Mouse (Mus musculus) megakaryocyte, adult 5-6 weeks (primary cell): ENCODE measurements around the gene Hist1h2ae. TPM values are rescaled to one million over a fixed set of nuclear protein-coding genes. Genes with fewer than 3 reads are reported as not detected.
"Not testable (repeated sequence)": the region's sequence is repeated elsewhere in the genome, so short reads cannot be mapped to it uniquely, and the experiment has no call there.

Experiments
- ATAC-seq: 2 replicates; pipeline ENCODE4 v1.8.0; 2016; ENCODE audit warnings: mild to moderate bottlenecking, inconsistent platforms; ENCODE audit not compliant: poor library complexity, severe bottlenecking
- total RNA-seq, 2 experiments: library from RNA; stranded (forward) in 1 of 2; stranded (reverse) in 1 of 2; fragments of 153-499, 151-499 nt in 1 of 2; fragments of 221-1000, 200-1000 nt in 1 of 2; gene quantifications; 2 replicates each; pipeline versions ENCODE4 v1.2.3 to v1.2.4; 2015 to 2017

The Hist1h2ae gene
- total RNA-seq, 2 experiments from 2014 or later, result 9.0 to 272 TPM

DNA sequence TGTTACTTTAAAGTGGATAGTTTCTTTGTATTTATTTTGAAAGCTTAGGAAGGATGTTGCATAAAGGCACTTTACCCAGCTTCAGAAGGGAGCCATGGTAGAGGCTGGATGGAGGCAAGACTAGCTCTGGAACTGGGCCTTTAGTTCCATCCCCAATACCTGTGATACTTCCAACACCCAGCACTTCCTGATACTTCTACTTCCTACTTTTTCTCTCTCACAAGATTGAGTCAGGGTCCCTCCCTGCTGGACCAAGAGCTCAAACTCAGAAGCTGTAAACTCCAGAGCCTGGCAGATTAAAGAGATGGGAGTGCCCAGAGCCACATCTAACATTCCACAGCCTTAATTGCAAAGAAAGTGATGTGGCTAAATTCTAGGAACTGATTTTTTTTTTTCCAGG is 13.3 kb upstream of the Hist1h2ae start:
- no peak for ATAC-seq

DNA sequence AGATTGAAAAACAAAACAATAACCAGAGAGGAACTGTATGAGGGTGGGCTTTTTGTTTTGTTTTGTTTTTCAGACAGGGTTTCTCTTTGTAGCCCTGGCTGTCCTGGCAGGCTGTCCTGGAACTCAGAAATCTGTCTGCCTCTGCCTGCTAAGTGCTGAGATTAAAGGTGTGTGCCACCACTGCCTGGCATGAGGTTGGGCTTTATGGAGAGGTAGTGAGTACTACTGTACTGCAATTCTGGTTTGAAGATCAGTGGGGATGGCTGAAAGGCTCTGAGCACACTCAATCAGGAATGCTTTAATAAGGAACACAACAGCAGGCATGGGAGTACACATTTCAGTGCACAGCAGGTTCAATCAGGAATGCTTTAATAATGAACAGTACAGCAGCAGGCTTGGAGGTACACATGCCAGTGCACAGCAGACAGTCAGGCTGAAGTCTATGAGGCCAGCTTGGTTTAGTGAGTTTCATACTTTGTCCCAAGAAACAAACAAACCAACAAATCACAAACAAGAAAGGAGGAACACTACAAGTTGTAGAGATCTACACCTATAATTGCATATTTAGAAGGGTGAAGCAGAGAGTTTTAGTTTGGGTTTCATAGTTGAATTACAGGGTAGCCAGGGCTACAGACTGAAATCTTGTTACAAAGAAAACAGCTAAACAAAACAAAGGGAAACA is 12.5 kb upstream of the Hist1h2ae start:
- no peak for ATAC-seq

DNA sequence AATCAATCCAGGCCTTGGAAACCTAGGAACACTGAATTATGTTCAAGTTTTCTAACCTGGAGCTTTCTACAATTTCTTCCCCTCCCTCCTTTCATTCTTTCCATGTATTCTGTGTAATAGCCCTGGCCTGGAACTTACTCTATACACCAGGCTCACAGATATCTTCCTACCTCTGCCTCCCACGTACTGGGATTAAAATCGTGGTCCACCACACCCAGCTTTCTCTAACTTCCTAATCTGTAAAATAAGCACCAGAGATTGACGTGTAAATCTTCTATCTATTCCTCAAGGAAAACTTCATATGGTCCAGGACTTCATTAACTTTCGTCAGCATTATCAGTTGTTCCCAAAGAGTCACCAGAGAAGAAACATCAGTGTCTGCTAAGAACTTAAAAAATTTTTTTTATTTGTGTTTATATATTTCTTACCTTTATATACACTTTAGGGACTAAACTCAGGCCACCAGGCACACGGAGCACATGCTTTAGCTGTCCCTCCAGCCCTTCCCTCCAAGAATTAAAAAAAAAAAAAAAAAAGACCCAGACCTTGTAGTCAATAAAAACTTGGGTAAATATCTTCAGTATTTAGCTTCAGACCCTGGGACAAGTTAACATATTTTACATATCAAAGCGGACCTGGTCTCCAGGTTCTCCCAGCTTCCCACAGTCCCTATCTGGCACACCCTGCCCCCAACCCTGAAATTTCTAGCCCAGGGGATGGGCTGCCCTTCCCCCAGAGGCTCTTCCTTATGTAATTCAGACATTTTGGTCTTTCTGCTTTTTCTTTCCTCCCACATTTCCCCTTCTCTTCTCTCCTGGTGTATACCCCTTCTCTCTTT is 11.4 kb upstream of the Hist1h2ae start:
- no peak for ATAC-seq

- peak; percentile 72 for ATAC-seq
Observed at GRCm38 (mm10) chr13:23581408-23582218, 10.6 kb upstream of the Hist1h2ae start, which contains the start of gene Hist1h4d. Hist1h4d (plus strand) TSS chr13:23581598.

DNA sequence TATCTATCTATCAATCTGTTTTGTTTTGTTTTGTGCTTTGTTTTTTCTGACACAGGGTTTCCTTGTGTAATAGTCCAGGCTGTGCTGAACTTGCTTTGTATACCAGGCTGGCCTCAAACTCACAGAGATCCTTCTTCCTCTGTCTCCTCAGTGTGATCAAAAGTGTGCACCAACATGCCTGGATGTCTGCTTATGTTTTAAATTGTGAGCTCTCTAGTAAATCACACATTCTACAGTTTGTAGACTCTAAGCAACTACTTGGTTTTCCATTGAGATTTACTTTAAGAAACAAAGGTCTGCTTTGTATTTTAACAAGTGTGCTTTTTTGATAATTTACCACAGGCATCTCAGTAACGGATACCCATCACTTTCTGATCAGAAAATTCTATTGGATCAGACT is 6.8 kb upstream of the Hist1h2ae start:
- no peak for ATAC-seq

DNA sequence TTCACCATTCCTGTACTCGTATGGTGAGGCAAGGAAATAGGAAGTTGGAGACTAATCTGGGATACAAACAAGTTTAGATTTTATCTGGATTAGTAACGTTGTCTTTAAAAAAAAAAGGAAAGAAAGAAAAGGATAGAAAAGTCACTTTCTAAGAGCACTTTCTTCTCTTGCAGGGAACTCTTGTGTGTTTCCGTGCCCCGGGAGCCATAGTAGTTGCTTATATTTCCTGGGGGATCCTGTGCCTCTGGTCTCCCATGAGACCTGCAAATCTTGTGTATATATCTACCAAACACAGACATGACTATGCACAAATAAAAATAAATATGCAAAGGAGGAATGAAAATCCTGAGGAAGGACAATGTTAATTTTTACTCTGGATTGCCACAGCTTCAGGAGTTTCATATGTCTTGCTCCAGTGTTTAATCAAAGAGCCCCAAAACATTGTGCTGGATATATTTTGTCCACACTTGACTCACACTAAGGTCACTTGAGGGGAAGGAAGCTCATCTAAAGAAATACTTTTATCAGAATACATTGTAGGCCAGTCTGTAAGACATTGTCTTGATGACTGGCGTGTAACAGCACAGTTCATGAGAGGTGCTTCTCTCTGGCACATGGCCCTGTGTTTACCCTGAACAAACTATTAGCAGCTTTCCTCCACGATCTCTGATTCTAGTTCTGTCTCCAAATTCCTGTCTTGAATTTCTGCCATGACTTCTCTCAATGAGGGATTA is 6.1 kb upstream of the Hist1h2ae start:
- ATAC-seq, result no peak

- no peak for ATAC-seq
Observed at GRCm38 (mm10) chr13:23576351-23576881, 5.4 kb upstream of the Hist1h2ae start.

DNA sequence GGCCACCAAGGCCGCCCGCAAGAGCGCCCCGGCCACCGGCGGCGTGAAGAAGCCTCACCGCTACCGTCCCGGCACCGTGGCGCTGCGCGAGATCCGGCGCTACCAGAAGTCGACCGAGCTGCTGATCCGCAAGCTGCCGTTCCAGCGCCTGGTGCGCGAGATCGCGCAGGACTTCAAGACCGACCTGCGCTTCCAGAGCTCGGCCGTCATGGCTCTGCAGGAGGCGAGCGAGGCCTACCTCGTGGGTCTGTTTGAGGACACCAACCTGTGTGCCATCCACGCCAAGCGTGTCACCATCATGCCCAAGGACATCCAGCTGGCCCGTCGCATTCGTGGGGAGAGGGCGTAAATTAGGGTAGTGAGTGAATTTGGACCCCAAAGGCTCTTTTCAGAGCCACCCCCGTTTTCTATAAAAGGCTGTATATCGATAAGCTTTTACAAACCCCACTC is 4.9 kb upstream of the Hist1h2ae start:
- not testable (repeated sequence) for ATAC-seq

DNA sequence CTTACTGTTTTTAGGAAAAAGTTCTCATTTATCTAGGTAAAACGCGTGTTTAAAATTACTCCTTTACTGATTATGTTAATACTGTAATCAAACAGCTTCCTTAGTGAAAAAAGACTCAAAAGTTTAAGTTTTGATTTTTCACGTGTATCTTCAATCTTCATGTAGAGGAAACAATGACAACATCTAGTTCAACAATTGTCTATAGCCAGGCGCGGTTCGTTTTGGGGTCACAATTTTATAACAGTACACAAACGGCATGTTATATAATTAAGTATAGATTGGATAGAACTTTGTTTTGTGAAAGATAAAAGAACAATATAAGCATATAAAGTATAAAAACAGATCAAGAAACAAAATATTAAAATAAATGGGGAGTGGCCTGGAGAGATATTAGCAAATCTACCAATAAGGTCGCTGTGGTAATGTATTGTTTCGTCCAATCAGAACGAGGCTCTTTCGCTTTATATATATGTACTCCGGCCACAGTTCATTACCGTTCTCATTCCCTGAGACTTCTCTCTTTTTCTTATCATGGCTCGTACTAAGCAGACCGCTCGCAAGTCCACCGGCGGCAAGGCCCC is 4.3 kb upstream of the Hist1h2ae start, which contains the start of gene Hist1h3d:
Gene Hist1h3d (plus strand): TSS at position 493 of the 581 bp plus-strand sequence.
- ATAC-seq, result peak; percentile 39

GRCm38 (mm10) chr13:23574546-23575170 is 3.6 kb upstream of the Hist1h2ae start:
- not testable (repeated sequence) for ATAC-seq

DNA sequence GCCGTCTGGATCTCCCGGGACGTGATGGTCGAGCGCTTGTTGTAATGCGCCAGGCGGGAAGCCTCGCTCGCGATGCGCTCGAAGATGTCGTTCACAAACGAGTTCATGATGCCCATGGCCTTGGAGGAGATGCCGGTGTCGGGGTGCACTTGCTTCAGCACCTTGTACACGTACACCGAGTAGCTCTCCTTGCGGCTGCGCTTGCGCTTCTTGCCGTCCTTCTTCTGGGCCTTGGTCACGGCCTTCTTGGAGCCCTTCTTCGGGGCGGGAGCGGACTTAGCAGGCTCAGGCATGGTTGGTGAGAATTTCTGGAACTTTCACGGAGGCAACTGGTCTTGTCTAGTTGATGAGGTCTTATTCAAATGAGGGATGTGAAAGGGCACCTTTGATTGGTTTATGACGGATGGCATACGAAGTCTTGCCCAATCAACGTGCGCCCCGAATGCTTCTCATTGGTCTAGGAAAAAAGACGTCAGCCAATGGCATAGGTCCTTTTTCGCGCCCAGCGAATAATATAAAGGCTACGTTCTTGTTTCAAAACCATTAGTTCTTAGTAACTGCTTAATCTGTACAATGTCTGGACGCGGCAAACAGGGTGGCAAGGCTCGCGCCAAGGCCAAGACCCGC is 3.0 kb upstream of the Hist1h2ae start, which contains the start of the genes Hist1h2bf and Hist1h2ad:
Gene Hist1h2bf (minus strand): TSS at position 299 of the 627 bp plus-strand sequence.
Gene Hist1h2ad (plus strand): TSS at position 484 of the 627 bp plus-strand sequence.
- peak; percentile 80 for ATAC-seq

DNA sequence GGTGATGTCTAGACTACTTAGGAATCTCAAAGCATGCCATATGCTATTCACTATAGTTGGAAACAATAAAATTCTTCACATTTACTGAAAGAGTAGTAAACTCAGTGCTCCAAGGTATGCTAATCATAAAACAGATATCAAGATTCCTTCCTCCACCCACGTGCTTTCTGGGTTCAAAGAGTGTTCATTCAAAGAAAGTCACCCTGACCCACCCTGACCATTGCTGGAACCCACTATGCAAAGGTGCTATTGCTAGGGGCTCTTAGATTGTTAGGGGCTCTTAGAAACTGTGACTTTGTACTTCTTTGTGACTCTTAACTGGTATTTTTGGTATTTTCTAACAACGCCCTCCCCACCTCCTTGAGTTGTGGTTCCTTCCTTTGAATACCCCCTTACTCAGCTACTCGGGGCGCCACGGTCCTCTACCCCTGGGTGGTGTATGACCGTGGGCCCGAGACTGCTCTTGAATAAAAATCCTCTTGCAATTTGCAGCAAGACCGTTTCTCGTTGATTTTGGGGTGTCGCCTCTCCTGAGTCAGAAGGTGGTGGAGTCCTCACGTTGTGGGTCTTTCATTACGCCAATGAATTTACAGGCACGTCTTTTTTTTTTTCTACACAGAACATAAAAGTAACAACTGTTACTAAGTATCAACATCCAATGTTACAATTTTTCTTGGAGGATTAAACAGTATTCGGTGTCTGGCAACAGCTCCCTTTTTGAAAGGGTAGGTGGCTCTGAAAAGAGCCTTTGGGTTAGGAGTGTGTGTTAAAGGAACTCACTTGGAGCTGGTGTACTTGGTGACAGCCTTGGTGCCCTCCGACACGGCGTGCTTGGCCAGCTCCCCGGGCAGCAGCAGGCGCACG is 2.2 kb upstream of the Hist1h2ae start:
- ATAC-seq, result not testable (repeated sequence)

DNA sequence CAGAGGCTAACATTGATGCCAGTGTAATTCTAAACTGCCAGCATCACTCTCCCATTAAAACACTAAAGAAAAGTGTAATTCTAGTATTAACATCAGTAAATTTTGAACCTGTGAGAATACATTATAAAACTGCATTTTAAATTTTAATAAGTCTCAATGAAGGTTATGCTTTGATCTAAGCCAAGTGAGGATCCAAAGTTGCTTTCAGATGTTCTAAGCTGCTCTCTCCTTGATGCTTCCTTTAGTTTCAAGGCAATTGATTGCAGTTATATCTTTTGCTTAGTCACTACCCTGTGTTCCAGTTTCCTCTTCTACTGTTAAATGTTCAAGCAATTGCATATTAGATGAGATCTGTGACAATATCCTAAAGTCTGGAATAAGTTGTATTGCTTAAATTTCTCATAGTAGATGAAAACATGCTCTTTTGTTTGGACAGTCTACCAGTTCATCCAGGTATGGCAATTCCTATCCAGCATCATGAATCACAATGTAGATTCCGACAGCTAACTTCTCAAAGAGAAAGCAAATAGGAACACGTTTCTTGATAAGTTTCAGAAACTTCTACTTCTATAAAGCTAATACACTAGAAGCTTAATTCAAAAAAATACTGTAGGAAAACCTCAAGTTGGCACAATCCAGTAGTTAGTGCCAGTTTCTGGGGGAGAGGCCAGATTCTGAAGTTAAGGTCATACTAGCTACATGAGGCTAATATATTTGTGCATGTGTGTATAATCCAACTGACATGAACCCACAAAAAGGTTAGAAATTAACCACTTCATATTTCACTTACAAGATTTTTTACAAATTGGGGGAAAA is 1.4 kb upstream of the Hist1h2ae start:
- no peak for ATAC-seq

DNA sequence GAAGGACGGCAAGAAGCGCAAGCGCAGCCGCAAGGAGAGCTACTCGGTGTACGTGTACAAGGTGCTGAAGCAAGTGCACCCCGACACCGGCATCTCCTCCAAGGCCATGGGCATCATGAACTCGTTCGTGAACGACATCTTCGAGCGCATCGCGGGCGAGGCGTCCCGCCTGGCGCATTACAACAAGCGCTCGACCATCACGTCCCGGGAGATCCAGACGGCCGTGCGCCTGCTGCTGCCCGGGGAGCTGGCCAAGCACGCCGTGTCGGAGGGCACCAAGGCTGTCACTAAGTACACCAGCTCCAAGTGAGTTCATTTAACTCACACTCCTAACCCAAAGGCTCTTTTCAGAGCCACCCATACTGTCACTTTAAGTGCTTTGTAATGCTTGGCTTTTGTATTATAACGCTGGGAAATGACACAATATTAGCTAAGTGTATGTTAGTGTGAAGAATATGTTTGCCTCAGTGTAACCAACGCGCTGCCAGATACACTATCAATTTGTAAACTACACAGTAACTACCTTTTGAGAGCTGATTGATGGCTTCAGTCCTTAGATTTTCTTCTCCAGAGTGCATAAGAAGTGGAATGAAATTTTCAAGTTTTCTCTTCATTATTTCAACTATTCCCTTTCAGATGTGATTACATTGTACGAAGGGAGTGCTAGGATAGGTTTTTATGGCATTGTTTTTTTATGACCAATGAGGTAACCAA is 641 bp upstream of the Hist1h2ae start:
- ATAC-seq, result not testable (repeated sequence)

DNA sequence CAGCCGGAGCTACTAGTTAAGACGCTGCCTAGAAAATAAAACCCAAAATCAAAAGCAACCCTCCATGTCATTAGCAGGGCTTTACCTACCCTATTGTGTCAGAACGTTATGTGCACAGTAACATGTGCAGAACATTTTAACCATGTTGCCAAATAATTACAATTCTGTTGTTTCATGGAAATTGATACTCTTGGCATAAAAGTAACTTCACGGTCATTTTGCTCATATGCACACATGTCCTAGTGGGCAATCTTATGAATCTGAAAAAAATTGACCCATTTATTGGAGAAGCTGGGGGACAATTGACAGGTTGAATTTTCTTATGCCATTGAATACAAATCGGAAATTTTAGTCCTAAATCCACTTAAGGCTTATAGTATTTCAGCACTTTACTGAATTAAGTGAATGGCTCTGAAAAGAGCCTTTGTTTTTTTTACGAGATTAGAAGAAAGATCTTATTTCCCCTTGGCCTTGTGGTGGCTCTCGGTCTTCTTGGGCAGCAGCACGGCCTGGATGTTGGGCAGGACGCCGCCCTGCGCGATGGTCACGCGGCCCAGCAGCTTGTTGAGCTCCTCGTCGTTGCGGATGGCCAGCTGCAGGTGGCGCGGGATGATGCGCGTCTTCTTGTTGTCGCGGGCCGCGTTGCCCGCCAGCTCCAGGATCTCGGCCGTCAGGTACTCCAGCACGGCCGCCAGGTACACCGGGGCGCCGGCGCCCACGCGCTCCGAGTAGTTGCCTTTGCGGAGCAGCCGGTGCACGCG is 579 bp downstream of the Hist1h2ae start:
- not testable (repeated sequence) for ATAC-seq
